ENCODE assay signal across 7 mouse cellular contexts in genomic region chr11:60176182-60176974, GRCm38 (mm10). TPM values are rescaled to one million over a fixed set of nuclear protein-coding genes. Genes with fewer than 3 reads are reported as not detected.
A peak's percentile ranks its signal among the peaks of the same experiment; 100 is the strongest.
DNase-seq lines count a peak whose midpoint lies in the region; ATAC-seq and TF ChIP-seq lines count a peak whose summit lies in the region.

No protein-coding gene starts in this region.

- TF ChIP-seq POLR2A in heart, adult 2 months (IDR thresholded peaks at IDR 0.05; ENCODE audit: insufficient read depth, low read depth, low read length): peak; percentile 9; the same call in 1 of the 2 replicates

- peak overlapping the region; percentile 94 for H3K9ac ChIP-seq in heart, adult 2 months (ENCODE audit: low read depth, low read length)
- H3K9ac ChIP-seq in limb, embryonic 11.5 days (ENCODE audit: low read length): peak overlapping the region; percentile 70
- peak overlapping the region; percentile 63 for H3K9ac ChIP-seq in midbrain, embryonic 11.5 days (ENCODE audit: low read length)

- TF ChIP-seq CTCF in heart, adult 2 months (IDR thresholded peaks at IDR 0.05): peak; percentile 58

- peak overlapping the region; percentile 80 for H3K4me3 ChIP-seq in embryonic facial prominence, embryonic 10.5 days
- peak overlapping the region; percentile 88 for H3K4me3 ChIP-seq in heart, adult 2 months
- H3K4me3 ChIP-seq in limb, embryonic 11.5 days (ENCODE audit: low read depth, low read length): peak overlapping the region; percentile 61
- peak overlapping the region; percentile 52 for H3K4me3 ChIP-seq in midbrain, embryonic 11.5 days (ENCODE audit: low read depth, low read length)

- peak overlapping the region; percentile 100 for H3K4me2 ChIP-seq in limb, embryonic 11.5 days (ENCODE audit: low read depth, severe bottlenecking)
- H3K4me2 ChIP-seq in midbrain, embryonic 11.5 days: peak overlapping the region; percentile 99

- H3K27ac ChIP-seq in embryonic facial prominence, embryonic 10.5 days (replicated peaks): peak overlapping the region; percentile 93
- H3K27ac ChIP-seq in heart, adult 2 months: peak overlapping the region; percentile 81
- peak overlapping the region; percentile 78 for H3K27ac ChIP-seq in limb, embryonic 11.5 days (replicated peaks; ENCODE audit: low read depth, low read length)
- H3K27ac ChIP-seq in midbrain, embryonic 11.5 days (ENCODE audit: low read depth, low read length): peak overlapping the region; percentile 90

- H3K79me2 ChIP-seq in heart, adult 2 months (replicated peaks; ENCODE audit: control insufficient read depth, insufficient read depth, low read length): no peaks in the 10 kb centered on the region

- TF ChIP-seq EP300 in heart, adult 2 months (IDR thresholded peaks at IDR 0.05; ENCODE audit: insufficient read depth, low read depth, low read length): no peak

- no peaks in the 10 kb centered on the region for H3K9me3 ChIP-seq in embryonic facial prominence, embryonic 10.5 days
- H3K9me3 ChIP-seq in limb, embryonic 11.5 days (ENCODE audit: control insufficient read depth, low read length): no peaks in the 10 kb centered on the region
- no peaks in the 10 kb centered on the region for H3K9me3 ChIP-seq in midbrain, embryonic 11.5 days (ENCODE audit: control insufficient read depth, low read length)

- WGBS in embryonic facial prominence, embryonic 10.5 days: under 1% methylated on average over 71 of the region's 71 CpGs
- under 1% methylated on average over 71 of the region's 71 CpGs for WGBS in heart, adult 2 months
- WGBS in limb, embryonic 11.5 days: under 1% methylated on average over 71 of the region's 71 CpGs
- under 1% methylated on average over 69 of the region's 71 CpGs for WGBS in midbrain, embryonic 11.5 days

- peak; percentile 69 for DNase-seq in adrenal gland, adult 8-10 months
- peak; percentile 90 for DNase-seq in embryonic facial prominence, embryonic 10.5 days (ENCODE audit: low spot score)
- DNase-seq in heart, adult 2 months: peak; percentile 82 to 87
- peak; percentile 82 for DNase-seq in kidney, adult 11 months
- DNase-seq in limb, embryonic 11.5 days (ENCODE audit: low spot score): peak; percentile 87
- DNase-seq in midbrain, embryonic 11.5 days (ENCODE audit: low spot score, missing footprints): peak; percentile 93
- DNase-seq in right cerebral cortex, postnatal 4 days: peak; percentile 71

- intact Hi-C loops in heart, adult 2 months (cut with DNase I): no loop called here

- peaks cover 45% of the 10 kb centered on the region for H3K36me3 ChIP-seq in embryonic facial prominence, embryonic 10.5 days (replicated peaks)
- H3K36me3 ChIP-seq in heart, adult 2 months (ENCODE audit: control insufficient read depth, insufficient read depth, low read length): no peaks in the 10 kb centered on the region; the same call in 1 of the 2 replicates
- H3K36me3 ChIP-seq in limb, embryonic 11.5 days (ENCODE audit: control insufficient read depth, insufficient read depth, low read length): no peaks in the 10 kb centered on the region
- no peaks in the 10 kb centered on the region for H3K36me3 ChIP-seq in midbrain, embryonic 11.5 days (ENCODE audit: control insufficient read depth, insufficient read depth, low read length)

- peak; percentile 70 for ATAC-seq in limb, embryonic 11.5 days (ENCODE audit: insufficient number of reproducible peaks, low FRiP score, low TSS enrichment, low read depth)
- ATAC-seq in midbrain, embryonic 11.5 days (ENCODE audit: low FRiP score): peak; percentile 70

- peaks cover 97% of the 10 kb centered on the region for H3K4me1 ChIP-seq in embryonic facial prominence, embryonic 10.5 days
- peaks cover 21% of the 10 kb centered on the region for H3K4me1 ChIP-seq in heart, adult 2 months (ENCODE audit: control insufficient read depth, insufficient read depth, low read length)
- H3K4me1 ChIP-seq in limb, embryonic 11.5 days (ENCODE audit: control insufficient read depth, insufficient read depth, low read length): peaks cover 40% of the 10 kb centered on the region
- peaks cover 36% of the 10 kb centered on the region for H3K4me1 ChIP-seq in midbrain, embryonic 11.5 days (ENCODE audit: control insufficient read depth, insufficient read depth, low read length)

- H3K27me3 ChIP-seq in embryonic facial prominence, embryonic 10.5 days (replicated peaks; ENCODE audit: low read depth, poor library complexity, severe bottlenecking): no peaks in the 10 kb centered on the region
- no peaks in the 10 kb centered on the region for H3K27me3 ChIP-seq in heart, adult 2 months (ENCODE audit: control insufficient read depth, insufficient read depth, low read length)
- no peaks in the 10 kb centered on the region for H3K27me3 ChIP-seq in limb, embryonic 11.5 days (ENCODE audit: control insufficient read depth, insufficient read depth, low read length)
- H3K27me3 ChIP-seq in midbrain, embryonic 11.5 days (ENCODE audit: control insufficient read depth, insufficient read depth, low read length): 0 out of 2 replicates have a peak, but pooled peaks cover 2% of the 10 kb centered on the region

RNA-seq across cellular contexts. Expression of gene Srebf1, which starts 46.0 kb away (rescaled TPM):
- total RNA-seq in adrenal gland, adult 8-10 months (2022): 100 to 1,000 TPM; 165 to 367 (median 213) TPM
- 50.9 and 52.1 TPM in 2 replicates for polyA plus RNA-seq in embryonic facial prominence, embryonic 10.5 days (2016; fragmentation: Nextera tagmentation; extraction: Ambion mirVana)
- 10 to 100 TPM; 25.3 to 35.4 TPM for total RNA-seq in heart, adult 2 months (2021)
- polyA plus RNA-seq in heart, adult 2 months (2012; rRNA removed): 42.6 and 54.0 TPM in 2 replicates
- polyA plus RNA-seq in limb, embryonic 11.5 days (2014; fragmentation: Nextera tagmentation; extraction: Ambion mirVana): 53.2 and 55.3 TPM in 2 replicates
- 38.3 and 41.1 TPM in 2 replicates for polyA plus RNA-seq in midbrain, embryonic 11.5 days (2014; fragmentation: Nextera tagmentation; extraction: Ambion mirVana)

Comparison
In these comparisons a context has a peak if more than half of its experiments do, and no peak if none do; other contexts are left out.
1. Peak in every context shown above with its lines: DNase-seq, ATAC-seq, H3K4me3 ChIP-seq and H3K27ac ChIP-seq.